Mouse (Mus musculus) lung, postnatal 0 days (tissue): ENCODE data around the gene Zfpl1.

Experiments used
- CTCF ChIP-seq: IDR thresholded peaks from 2 replicates; pipeline ENCODE4 v1.5.1; 2016; ENCODE audit warnings: antibody characterized with exemption, mild to moderate bottlenecking
- EP300 ChIP-seq: IDR thresholded peaks from 2 replicates; pipeline ENCODE4 v1.6.1; 2016; ENCODE audit warnings: antibody characterized with exemption, mild to moderate bottlenecking, control low read depth

GRCm38 (mm10) chr19:6076564-6077393 is 8.0 kb downstream of the Zfpl1 start, which contains the start of gene Vps51:
- TF ChIP-seq CTCF (no peak), EP300 (0 out of 2 replicates have a peak, but pooled peaks have one; percentile 39)
